8 mouse cellular contexts compared by ENCODE assay signal in genomic region chr10:80032799-80033480, GRCm38 (mm10). TPM values are rescaled to one million over a fixed set of nuclear protein-coding genes. Genes with fewer than 3 reads are reported as not detected.
DNase-seq lines count a peak whose midpoint lies in the region; ATAC-seq and TF ChIP-seq lines count a peak whose summit lies in the region.

No protein-coding gene starts in this region.

- WGBS in heart, postnatal 0 days, result 14% methylated on average over 5 of the region's 5 CpGs
- WGBS in liver, embryonic 13.5 days (ENCODE audit: insufficient replicate concordance), result 2% methylated on average over 5 of the region's 5 CpGs

- ATAC-seq in heart, postnatal 0 days (ENCODE audit: insufficient read depth, low read depth), result peak; percentile 52
- peak; percentile 47 for ATAC-seq in liver, embryonic 13.5 days (ENCODE audit: low read depth)

- H3K4me3 ChIP-seq in heart, postnatal 0 days (ENCODE audit: low read depth, low read length), result no peak overlapping the region
- no peak overlapping the region for H3K4me3 ChIP-seq in liver, embryonic 13.5 days (replicated peaks)

- H3K9ac ChIP-seq in heart, postnatal 0 days (replicated peaks; ENCODE audit: low read depth, low read length), result peak overlapping the region; percentile 30; the same call in 1 of the 2 replicates
- H3K9ac ChIP-seq in liver, embryonic 13.5 days, result peak overlapping the region; percentile 2; the same call in 1 of the 2 replicates

- H3K9me3 ChIP-seq in heart, postnatal 0 days (replicated peaks; ENCODE audit: control insufficient read depth, low read length), result no peaks in the 10 kb centered on the region
- no peaks in the 10 kb centered on the region for H3K9me3 ChIP-seq in liver, embryonic 13.5 days (replicated peaks)

- intact Hi-C loops in left cerebral cortex, postnatal 14 days (cut with DNase I), result no loop called here
- intact Hi-C loops in left cerebral cortex, postnatal 25 days (cut with DNase I), result no loop called here

- H3K36me3 ChIP-seq in heart, postnatal 0 days (replicated peaks; ENCODE audit: control insufficient read depth, insufficient read depth, low read length), result peaks cover 25% of the 10 kb centered on the region
- H3K36me3 ChIP-seq in liver, embryonic 13.5 days, result peaks cover 66% of the 10 kb centered on the region

- peak overlapping the region; percentile 22; the same call in 1 of the 2 replicates for H3K4me2 ChIP-seq in heart, postnatal 0 days (ENCODE audit: low read depth, low read length)
- peak overlapping the region; percentile 19; the same call in 1 of the 2 replicates for H3K4me2 ChIP-seq in liver, embryonic 13.5 days

- H3K4me1 ChIP-seq in heart, postnatal 0 days (ENCODE audit: control insufficient read depth, insufficient read depth), result peaks cover 19% of the 10 kb centered on the region
- H3K4me1 ChIP-seq in liver, embryonic 13.5 days (replicated peaks), result peaks cover 53% of the 10 kb centered on the region

- peak overlapping the region; percentile 77 for H3K27ac ChIP-seq in heart, postnatal 0 days (ENCODE audit: low read depth)
- H3K27ac ChIP-seq in liver, embryonic 13.5 days, result peak overlapping the region; percentile 74

- H3K27me3 ChIP-seq in heart, postnatal 0 days (ENCODE audit: control insufficient read depth, insufficient read depth, low read length), result no peaks in the 10 kb centered on the region
- no peaks in the 10 kb centered on the region for H3K27me3 ChIP-seq in liver, embryonic 13.5 days

- DNase-seq in left cerebral cortex, postnatal 14 days (ENCODE audit: low spot score in 2 of 2), result peak; percentile 47 to 51
- no peak for DNase-seq in left cerebral cortex, postnatal 25 days (ENCODE audit: low spot score in 2 of 2)
- DNase-seq in adrenal gland, adult 2 months, result peak; percentile 82
- DNase-seq in heart, postnatal 0 days (ENCODE audit: low spot score), result peak; percentile 51
- DNase-seq in liver, embryonic 13.5 days, result no peak
- peak; percentile 47 for DNase-seq in spleen, adult 12 weeks (ENCODE audit: low spot score)
- no peak for DNase-seq in right cerebral cortex, postnatal 25 days
- DNase-seq in gastrocnemius, adult 8-10 months (ENCODE audit: low spot score in 2 of 2), result no peak

- TF ChIP-seq EP300 in heart, postnatal 0 days (IDR thresholded peaks at IDR 0.05; ENCODE audit: low read depth), result no peak

- no peak for TF ChIP-seq CTCF in heart, postnatal 0 days (IDR thresholded peaks at IDR 0.05; ENCODE audit: low read depth)

RNA-seq across cellular contexts. Expression of gene Polr2e, which starts 6.7 kb away (rescaled TPM):
- 10 to 100 TPM; 66.9 to 68.9 TPM for total RNA-seq in left cerebral cortex, postnatal 14 days (2021)
- total RNA-seq in left cerebral cortex, postnatal 25 days (2021), result 10 to 100 TPM; 71.3 to 74.8 TPM
- total RNA-seq in adrenal gland, adult 2 months (2021), result 100 to 1,000 TPM in 1 of 2 experiments, 10 to 100 TPM in 1; 97.3 to 106 TPM
- polyA plus RNA-seq in adrenal gland, adult 2 months (2012; rRNA removed), result 111 and 122 TPM in 2 replicates
- total RNA-seq in heart, postnatal 0 days (2014; rRNA removed; ENCODE audit: low replicate concordance), result 70.6 and 106 TPM in 2 replicates
- polyA plus RNA-seq in heart, postnatal 0 days (2015; fragmentation: Nextera tagmentation; extraction: Ambion mirVana), result 120 and 123 TPM in 2 replicates
- polyA plus RNA-seq in liver, embryonic 13.5 days (2015; fragmentation: Nextera tagmentation; extraction: Ambion mirVana), result 120 and 122 TPM in 2 replicates
- 10 to 100 TPM; 38.3 to 47.6 (median 39.7) TPM for total RNA-seq in gastrocnemius, adult 8-10 months (2022)

RNA-seq across cellular contexts. Expression of gene Gpx4, which starts 14.0 kb away (rescaled TPM):
- total RNA-seq in left cerebral cortex, postnatal 14 days (2021), result 100 to 1,000 TPM; 462 to 482 TPM
- total RNA-seq in left cerebral cortex, postnatal 25 days (2021), result 100 to 1,000 TPM; 504 to 528 TPM
- total RNA-seq in adrenal gland, adult 2 months (2021), result 1,000 to 10,000 TPM; 1,287 to 1,377 TPM
- polyA plus RNA-seq in adrenal gland, adult 2 months (2012; rRNA removed), result 1,827 and 2,443 TPM in 2 replicates
- total RNA-seq in heart, postnatal 0 days (2014; rRNA removed; ENCODE audit: low replicate concordance), result 490 and 500 TPM in 2 replicates
- 874 and 900 TPM in 2 replicates for polyA plus RNA-seq in heart, postnatal 0 days (2015; fragmentation: Nextera tagmentation; extraction: Ambion mirVana)
- polyA plus RNA-seq in liver, embryonic 13.5 days (2015; fragmentation: Nextera tagmentation; extraction: Ambion mirVana), result 677 TPM in 2 replicates
- 100 to 1,000 TPM; 510 to 613 (median 541) TPM for total RNA-seq in gastrocnemius, adult 8-10 months (2022)

RNA-seq across cellular contexts. Expression of gene Arhgap45, which starts 16.5 kb away (rescaled TPM):
- 1 to 10 TPM; 3.3 to 4.0 TPM for total RNA-seq in left cerebral cortex, postnatal 14 days (2021)
- total RNA-seq in left cerebral cortex, postnatal 25 days (2021), result 1 to 10 TPM; 3.6 to 4.0 TPM
- 1 to 10 TPM; 3.9 to 6.7 TPM for total RNA-seq in adrenal gland, adult 2 months (2021)
- 11.0 and 14.6 TPM in 2 replicates for polyA plus RNA-seq in adrenal gland, adult 2 months (2012; rRNA removed)
- total RNA-seq in heart, postnatal 0 days (2014; rRNA removed; ENCODE audit: low replicate concordance), result 3.9 and 11.0 TPM in 2 replicates
- polyA plus RNA-seq in heart, postnatal 0 days (2015; fragmentation: Nextera tagmentation; extraction: Ambion mirVana), result 1.9 TPM in 2 replicates
- 14.3 and 14.9 TPM in 2 replicates for polyA plus RNA-seq in liver, embryonic 13.5 days (2015; fragmentation: Nextera tagmentation; extraction: Ambion mirVana)
- 1 to 10 TPM in 2 of 4 experiments, under 1 TPM in 2; 0.48 to 1.3 (median 0.84) TPM for total RNA-seq in gastrocnemius, adult 8-10 months (2022)

RNA-seq across cellular contexts. Expression of gene Abca7, which starts 36.6 kb away (rescaled TPM):
- 10 to 100 TPM; 10.9 TPM for total RNA-seq in left cerebral cortex, postnatal 14 days (2021)
- 10 to 100 TPM; 10.9 to 12.3 TPM for total RNA-seq in left cerebral cortex, postnatal 25 days (2021)
- 10 to 100 TPM; 18.4 to 22.9 TPM for total RNA-seq in adrenal gland, adult 2 months (2021)
- 28.6 TPM in 2 replicates for polyA plus RNA-seq in adrenal gland, adult 2 months (2012; rRNA removed)
- 10.4 and 11.4 TPM in 2 replicates for total RNA-seq in heart, postnatal 0 days (2014; rRNA removed; ENCODE audit: low replicate concordance)
- 1.9 TPM in 2 replicates for polyA plus RNA-seq in heart, postnatal 0 days (2015; fragmentation: Nextera tagmentation; extraction: Ambion mirVana)
- polyA plus RNA-seq in liver, embryonic 13.5 days (2015; fragmentation: Nextera tagmentation; extraction: Ambion mirVana), result 6.3 and 7.4 TPM in 2 replicates
- total RNA-seq in gastrocnemius, adult 8-10 months (2022), result 1 to 10 TPM; 7.3 to 8.6 (median 8.1) TPM

RNA-seq across cellular contexts. Expression of gene Cnn2, which starts 44.6 kb away (rescaled TPM):
- total RNA-seq in left cerebral cortex, postnatal 14 days (2021), result 10 to 100 TPM in 1 of 2 experiments, 1 to 10 TPM in 1; 9.5 to 11.9 TPM
- total RNA-seq in left cerebral cortex, postnatal 25 days (2021), result 1 to 10 TPM; 6.0 to 8.2 TPM
- 10 to 100 TPM; 29.5 to 50.1 TPM for total RNA-seq in adrenal gland, adult 2 months (2021)
- 53.0 and 58.8 TPM in 2 replicates for polyA plus RNA-seq in adrenal gland, adult 2 months (2012; rRNA removed)
- 142 and 158 TPM in 2 replicates for total RNA-seq in heart, postnatal 0 days (2014; rRNA removed; ENCODE audit: low replicate concordance)
- 126 and 149 TPM in 2 replicates for polyA plus RNA-seq in heart, postnatal 0 days (2015; fragmentation: Nextera tagmentation; extraction: Ambion mirVana)
- polyA plus RNA-seq in liver, embryonic 13.5 days (2015; fragmentation: Nextera tagmentation; extraction: Ambion mirVana), result 45.8 and 49.6 TPM in 2 replicates
- 1 to 10 TPM; 2.7 to 5.3 (median 4.3) TPM for total RNA-seq in gastrocnemius, adult 8-10 months (2022)

Comparison
In these comparisons a context has a peak if more than half of its experiments do, and no peak if none do; other contexts are left out.
1. DNase-seq: peak in left cerebral cortex, postnatal 14 days (2 of 2), adrenal gland, adult 2 months (single experiment), heart, postnatal 0 days (single experiment) and spleen, adult 12 weeks (single experiment); none in left cerebral cortex, postnatal 25 days (0 of 2), liver, embryonic 13.5 days (single experiment), right cerebral cortex, postnatal 25 days (single experiment) and gastrocnemius, adult 8-10 months (0 of 2).